ENCODE assay signal across 9 mouse cellular contexts in genomic region chr10:127536586-127537314, GRCm38 (mm10). TPM values are rescaled to one million over a fixed set of nuclear protein-coding genes. Genes with fewer than 3 reads are reported as not detected.
DNase-seq lines count a peak whose midpoint lies in the region; ATAC-seq and TF ChIP-seq lines count a peak whose summit lies in the region.
"Had no signal": no experiment of that assay in that cellular context is flagged by ENCODE, and none has a peak within 500 bp of the region (broad histone marks: within the 10 kb centered on the region; RNA-seq: fewer than 3 reads in every experiment).

No protein-coding gene starts in this region.

- H3K27me3 ChIP-seq in cerebellum, adult 2 months (ENCODE audit: control insufficient read depth, insufficient read depth, low read length): no peaks in the 10 kb centered on the region
- H3K27me3 ChIP-seq in embryonic facial prominence, embryonic 14.5 days (replicated peaks; ENCODE audit: control insufficient read depth, insufficient read depth, low read length): peaks cover 49% of the 10 kb centered on the region
- peaks cover 45% of the 10 kb centered on the region for H3K27me3 ChIP-seq in limb, embryonic 14.5 days (ENCODE audit: control insufficient read depth, insufficient read depth, low read length)
- H3K27me3 ChIP-seq in small intestine, adult 2 months (ENCODE audit: control insufficient read depth, insufficient read depth, low read length): peaks cover 38% of the 10 kb centered on the region

- H3K9ac ChIP-seq in embryonic facial prominence, embryonic 14.5 days (ENCODE audit: low read depth, low read length): no peak overlapping the region
- H3K9ac ChIP-seq in limb, embryonic 14.5 days (ENCODE audit: low read depth, low read length, severe bottlenecking): no peak overlapping the region

- 0 out of 2 replicates have a peak, but pooled peaks have one; percentile 23 for ATAC-seq in embryonic facial prominence, embryonic 14.5 days (ENCODE audit: low read depth)
- ATAC-seq in limb, embryonic 14.5 days (ENCODE audit: low FRiP score, low read depth): 0 out of 2 replicates have a peak, but pooled peaks have one; percentile 16
- no peak for ATAC-seq in monocyte, adult 5-6 weeks (replicated peaks; ENCODE audit: insufficient number of reproducible peaks, low FRiP score, low TSS enrichment, poor library complexity, severe bottlenecking)

- no peak overlapping the region for H3K4me2 ChIP-seq in embryonic facial prominence, embryonic 14.5 days (ENCODE audit: low read depth, low read length)
- no peak overlapping the region for H3K4me2 ChIP-seq in limb, embryonic 14.5 days (replicated peaks; ENCODE audit: low read depth, low read length, severe bottlenecking)

- peaks cover 12% of the 10 kb centered on the region for H3K4me1 ChIP-seq in cerebellum, adult 2 months (ENCODE audit: control insufficient read depth, insufficient read depth, low read length)
- H3K4me1 ChIP-seq in lung, adult 2 months (ENCODE audit: control insufficient read depth, insufficient read depth, low read length): peaks cover 7% of the 10 kb centered on the region
- H3K4me1 ChIP-seq in embryonic facial prominence, embryonic 14.5 days (ENCODE audit: control insufficient read depth, insufficient read depth, low read length): peaks cover 11% of the 10 kb centered on the region
- H3K4me1 ChIP-seq in limb, embryonic 14.5 days (ENCODE audit: control insufficient read depth, insufficient read depth, low read length): peaks cover 22% of the 10 kb centered on the region
- H3K4me1 ChIP-seq in small intestine, adult 2 months (ENCODE audit: control insufficient read depth, insufficient read depth, insufficient read length, low read length): peaks cover 12% of the 10 kb centered on the region

- WGBS in cerebellum, adult 2 months: 12% methylated on average over 8 of the region's 8 CpGs
- WGBS in lung, adult 2 months: 17% methylated on average over 8 of the region's 8 CpGs
- 11% methylated on average over 8 of the region's 8 CpGs for WGBS in embryonic facial prominence, embryonic 14.5 days
- 17% methylated on average over 8 of the region's 8 CpGs for WGBS in limb, embryonic 14.5 days
- WGBS in small intestine, adult 2 months: 13% methylated on average over 8 of the region's 8 CpGs

- peak; percentile 58 for TF ChIP-seq CTCF in cerebellum, adult 2 months (IDR thresholded peaks at IDR 0.05; ENCODE audit: borderline replicate concordance, insufficient read depth, low read depth, low read length)
- TF ChIP-seq CTCF in lung, adult 2 months (IDR thresholded peaks at IDR 0.05; ENCODE audit: insufficient read depth, low read length): peak; percentile 23; the same call in 1 of the 2 replicates
- peak; percentile 65; the same call in 1 of the 2 replicates for TF ChIP-seq CTCF in small intestine, adult 2 months (IDR thresholded peaks at IDR 0.05; ENCODE audit: extremely low read depth, insufficient read length, insufficient replicate concordance, low read depth, low read length)

- TF ChIP-seq POLR2A in cerebellum, adult 2 months (IDR thresholded peaks at IDR 0.05; ENCODE audit: borderline replicate concordance, insufficient read depth, low read length): no peak
- no peak for TF ChIP-seq POLR2A in lung, adult 2 months (IDR thresholded peaks at IDR 0.05; ENCODE audit: borderline replicate concordance, extremely low read depth, low read depth, low read length)
- no peak for TF ChIP-seq POLR2A in limb, embryonic 14.5 days (IDR thresholded peaks at IDR 0.05; ENCODE audit: borderline replicate concordance, extremely low read depth, insufficient read depth, insufficient read length)
- TF ChIP-seq POLR2A in small intestine, adult 2 months (IDR thresholded peaks at IDR 0.05; ENCODE audit: low read depth, low read length): no peak

- H3K4me3 ChIP-seq in cerebellum, adult 2 months (replicated peaks; ENCODE audit: insufficient read depth, low read depth, low read length): no peak overlapping the region
- H3K4me3 ChIP-seq in lung, adult 2 months (replicated peaks; ENCODE audit: extremely low read depth, low read depth, low read length): no peak overlapping the region
- H3K4me3 ChIP-seq in embryonic facial prominence, embryonic 14.5 days (ENCODE audit: low read depth, low read length): no peak overlapping the region
- no peak overlapping the region for H3K4me3 ChIP-seq in limb, embryonic 14.5 days (replicated peaks; ENCODE audit: low read length)
- no peak overlapping the region for H3K4me3 ChIP-seq in small intestine, adult 2 months (ENCODE audit: low read depth, low read length)

- peaks cover 36% of the 10 kb centered on the region for H3K36me3 ChIP-seq in embryonic facial prominence, embryonic 14.5 days (ENCODE audit: control insufficient read depth, insufficient read depth, low read length)
- peaks cover 37% of the 10 kb centered on the region for H3K36me3 ChIP-seq in limb, embryonic 14.5 days (ENCODE audit: control insufficient read depth, insufficient read depth, low read length)
- H3K36me3 ChIP-seq in small intestine, adult 2 months (ENCODE audit: control insufficient read depth, insufficient read depth, low read length): peaks cover 21% of the 10 kb centered on the region
- H3K36me3 ChIP-seq: G1E had no signal

- no peaks in the 10 kb centered on the region for H3K9me3 ChIP-seq in embryonic facial prominence, embryonic 14.5 days (ENCODE audit: control insufficient read depth, low read length)
- H3K9me3 ChIP-seq in limb, embryonic 14.5 days (ENCODE audit: control insufficient read depth, low read length): no peaks in the 10 kb centered on the region
- H3K9me3 ChIP-seq: G1E had no signal

- DNase-seq in cerebellum, adult 2 months: peak; percentile 59 to 62
- DNase-seq in cerebellum, adult 11-12 months: no peak
- no peak for DNase-seq in lung, adult 2 months
- DNase-seq in lung, postnatal 4 days: no peak
- peak; percentile 82 for DNase-seq in embryonic facial prominence, embryonic 14.5 days (ENCODE audit: low spot score)
- peak; percentile 49 for DNase-seq in limb, embryonic 14.5 days (ENCODE audit: low spot score)

- H3K27ac ChIP-seq in cerebellum, adult 2 months (ENCODE audit: insufficient read depth, low read length): no peak overlapping the region
- H3K27ac ChIP-seq in embryonic facial prominence, embryonic 14.5 days (replicated peaks; ENCODE audit: low read depth, low read length): no peak overlapping the region
- H3K27ac ChIP-seq in limb, embryonic 14.5 days (replicated peaks; ENCODE audit: low read depth, low read length): no peak overlapping the region
- H3K27ac ChIP-seq in small intestine, adult 2 months (ENCODE audit: insufficient read depth, low read depth, low read length): no peak overlapping the region

RNA-seq across cellular contexts. Expression of gene Nxph4, which starts 2.4 kb away (rescaled TPM):
- polyA plus RNA-seq in cerebellum, adult 2 months (2012; rRNA removed): 30.3 and 33.8 TPM in 2 replicates
- polyA plus RNA-seq in lung, adult 2 months (2012; rRNA removed): 0.23 and 0.24 TPM in 2 replicates
- 5.2 and 6.1 TPM in 2 replicates for polyA plus RNA-seq in embryonic facial prominence, embryonic 14.5 days (2014; fragmentation: Nextera tagmentation; extraction: Ambion mirVana)
- polyA plus RNA-seq in limb, embryonic 14.5 days (2012; rRNA removed): 7.2 and 9.6 TPM in 2 replicates
- polyA plus RNA-seq in limb, embryonic 14.5 days (2014; fragmentation: Nextera tagmentation; extraction: Ambion mirVana): 17.5 and 19.9 TPM in 2 replicates
- polyA plus RNA-seq in small intestine, adult 2 months (2012; rRNA removed): 0.32 and 0.41 TPM in 2 replicates
- not detected in 3 replicates for total RNA-seq in monocyte, adult 5-6 weeks (2017)

RNA-seq across cellular contexts. Expression of gene Shmt2, which starts 14.5 kb away (rescaled TPM):
- polyA plus RNA-seq in cerebellum, adult 2 months (2012; rRNA removed): 68.2 and 69.8 TPM in 2 replicates
- 40.3 and 57.7 TPM in 2 replicates for polyA plus RNA-seq in lung, adult 2 months (2012; rRNA removed)
- 80.0 and 89.4 TPM in 2 replicates for polyA plus RNA-seq in embryonic facial prominence, embryonic 14.5 days (2014; fragmentation: Nextera tagmentation; extraction: Ambion mirVana)
- 146 and 178 TPM in 2 replicates for polyA plus RNA-seq in limb, embryonic 14.5 days (2012; rRNA removed)
- polyA plus RNA-seq in limb, embryonic 14.5 days (2014; fragmentation: Nextera tagmentation; extraction: Ambion mirVana): 89.4 and 94.6 TPM in 2 replicates
- polyA plus RNA-seq in small intestine, adult 2 months (2012; rRNA removed): 36.6 and 49.6 TPM in 2 replicates
- 7.9 to 28.8 TPM (median 11.5 TPM) in 3 replicates for total RNA-seq in monocyte, adult 5-6 weeks (2017)

RNA-seq across cellular contexts. Expression of gene Ndufa4l2, which starts 22.0 kb away (rescaled TPM):
- 10.4 and 11.5 TPM in 2 replicates for polyA plus RNA-seq in cerebellum, adult 2 months (2012; rRNA removed)
- 107 and 124 TPM in 2 replicates for polyA plus RNA-seq in lung, adult 2 months (2012; rRNA removed)
- polyA plus RNA-seq in embryonic facial prominence, embryonic 14.5 days (2014; fragmentation: Nextera tagmentation; extraction: Ambion mirVana): 57.7 and 91.9 TPM in 2 replicates
- 31.7 and 36.9 TPM in 2 replicates for polyA plus RNA-seq in limb, embryonic 14.5 days (2012; rRNA removed)
- polyA plus RNA-seq in limb, embryonic 14.5 days (2014; fragmentation: Nextera tagmentation; extraction: Ambion mirVana): 44.5 and 62.9 TPM in 2 replicates
- 3.8 and 5.6 TPM in 2 replicates for polyA plus RNA-seq in small intestine, adult 2 months (2012; rRNA removed)
- not detected in 3 replicates for total RNA-seq in monocyte, adult 5-6 weeks (2017)

RNA-seq across cellular contexts. Expression of gene Stac3, which starts 35.3 kb away (rescaled TPM):
- polyA plus RNA-seq in cerebellum, adult 2 months (2012; rRNA removed): 8.3 TPM in 2 replicates
- polyA plus RNA-seq in lung, adult 2 months (2012; rRNA removed): 1.5 and 5.8 TPM in 2 replicates
- polyA plus RNA-seq in embryonic facial prominence, embryonic 14.5 days (2014; fragmentation: Nextera tagmentation; extraction: Ambion mirVana): 5.0 and 5.2 TPM in 2 replicates
- 33.3 and 43.2 TPM in 2 replicates for polyA plus RNA-seq in limb, embryonic 14.5 days (2012; rRNA removed)
- 2.0 and 4.4 TPM in 2 replicates for polyA plus RNA-seq in limb, embryonic 14.5 days (2014; fragmentation: Nextera tagmentation; extraction: Ambion mirVana)
- polyA plus RNA-seq in small intestine, adult 2 months (2012; rRNA removed): 0.30 and 0.51 TPM in 2 replicates
- total RNA-seq in monocyte, adult 5-6 weeks (2017): 0.32 to 9.8 TPM (median 1.4 TPM) in 3 replicates

Comparison
In these comparisons a context has a peak if more than half of its experiments do, and no peak if none do; other contexts are left out.
1. DNase-seq: peak in cerebellum, adult 2 months (2 of 2), embryonic facial prominence, embryonic 14.5 days (single experiment) and limb, embryonic 14.5 days (single experiment); none in cerebellum, adult 11-12 months (single experiment), lung, adult 2 months (single experiment) and lung, postnatal 4 days (0 of 2).
2. Peak in every context shown above with its lines, with median percentiles within 50 percentile points of each other: CTCF ChIP-seq.